Mouse (Mus musculus): ENCODE results near the gene Ubash3b.

The Ubash3b gene

GRCm38 (mm10) chr9:41161413-41161812 is at the start of gene Ubash3b:
Ubash3b (minus strand) TSS chr9:41161697.
- no peak for DNase-seq (ENCODE audit: low spot score)

- DNase-seq (ENCODE audit: low spot score): peak; percentile 91
Observed at GRCm38 (mm10) chr9:41207130-41208104, 45.9 kb upstream of the Ubash3b start.

GRCm38 (mm10) chr9:41206717-41207116 is 45.2 kb upstream of the Ubash3b start:
- DNase-seq (ENCODE audit: low spot score): no peak

GRCm38 (mm10) chr9:41205267-41205666 is 43.8 kb upstream of the Ubash3b start:
- DNase-seq (ENCODE audit: low spot score): no peak

- no peak for DNase-seq (ENCODE audit: low spot score)
Observed at GRCm38 (mm10) chr9:41199456-41200252, 38.2 kb upstream of the Ubash3b start.

GRCm38 (mm10) chr9:41198501-41199265 is 37.2 kb upstream of the Ubash3b start:
- DNase-seq (ENCODE audit: low spot score): no peak

GRCm38 (mm10) chr9:41195742-41196311 is 34.3 kb upstream of the Ubash3b start:
- DNase-seq (ENCODE audit: low spot score): no peak

GRCm38 (mm10) chr9:41191651-41192210 is 30.2 kb upstream of the Ubash3b start:
- DNase-seq (ENCODE audit: low spot score): no peak

- DNase-seq (ENCODE audit: low spot score): peak; percentile 57
Observed at GRCm38 (mm10) chr9:41190745-41191482, 29.4 kb upstream of the Ubash3b start.

- no peak for DNase-seq (ENCODE audit: low spot score)
Observed at GRCm38 (mm10) chr9:41187939-41188338, 26.4 kb upstream of the Ubash3b start.

- no peak for DNase-seq (ENCODE audit: low spot score)
Observed at GRCm38 (mm10) chr9:41187498-41187897, 26.0 kb upstream of the Ubash3b start.

- DNase-seq (ENCODE audit: low spot score): no peak
Observed at GRCm38 (mm10) chr9:41185331-41185730, 23.8 kb upstream of the Ubash3b start.

- no peak for DNase-seq (ENCODE audit: low spot score)
Observed at GRCm38 (mm10) chr9:41182550-41182949, 21.1 kb upstream of the Ubash3b start.

GRCm38 (mm10) chr9:41181803-41182202 is 20.3 kb upstream of the Ubash3b start:
- no peak for DNase-seq (ENCODE audit: low spot score)

- no peak for DNase-seq (ENCODE audit: low spot score)
Observed at GRCm38 (mm10) chr9:41181372-41181771, 19.9 kb upstream of the Ubash3b start.

GRCm38 (mm10) chr9:41179056-41179455 is 17.6 kb upstream of the Ubash3b start:
- DNase-seq (ENCODE audit: low spot score): no peak

- no peak for DNase-seq (ENCODE audit: low spot score)
Observed at GRCm38 (mm10) chr9:41173158-41173557, 11.7 kb upstream of the Ubash3b start.

- DNase-seq (ENCODE audit: low spot score): no peak
Observed at GRCm38 (mm10) chr9:41172426-41172825, 10.9 kb upstream of the Ubash3b start.

GRCm38 (mm10) chr9:41170026-41170425 is 8.5 kb upstream of the Ubash3b start:
- DNase-seq (ENCODE audit: low spot score): no peak

- no peak for DNase-seq (ENCODE audit: low spot score)
Observed at GRCm38 (mm10) chr9:41168656-41169055, 7.2 kb upstream of the Ubash3b start.

- no peak for DNase-seq (ENCODE audit: low spot score)
Observed at GRCm38 (mm10) chr9:41168206-41168605, 6.7 kb upstream of the Ubash3b start.
